Mouse (Mus musculus): ENCODE data around the gene Sh3gl1. TPM values are rescaled to one million over a fixed set of nuclear protein-coding genes. Genes with fewer than 3 reads are reported as not detected.

Gene Sh3gl1
- total and polyA plus RNA-seq, 3 experiments: 41.0 to 78.4 TPM; not detected in 1

DNA sequence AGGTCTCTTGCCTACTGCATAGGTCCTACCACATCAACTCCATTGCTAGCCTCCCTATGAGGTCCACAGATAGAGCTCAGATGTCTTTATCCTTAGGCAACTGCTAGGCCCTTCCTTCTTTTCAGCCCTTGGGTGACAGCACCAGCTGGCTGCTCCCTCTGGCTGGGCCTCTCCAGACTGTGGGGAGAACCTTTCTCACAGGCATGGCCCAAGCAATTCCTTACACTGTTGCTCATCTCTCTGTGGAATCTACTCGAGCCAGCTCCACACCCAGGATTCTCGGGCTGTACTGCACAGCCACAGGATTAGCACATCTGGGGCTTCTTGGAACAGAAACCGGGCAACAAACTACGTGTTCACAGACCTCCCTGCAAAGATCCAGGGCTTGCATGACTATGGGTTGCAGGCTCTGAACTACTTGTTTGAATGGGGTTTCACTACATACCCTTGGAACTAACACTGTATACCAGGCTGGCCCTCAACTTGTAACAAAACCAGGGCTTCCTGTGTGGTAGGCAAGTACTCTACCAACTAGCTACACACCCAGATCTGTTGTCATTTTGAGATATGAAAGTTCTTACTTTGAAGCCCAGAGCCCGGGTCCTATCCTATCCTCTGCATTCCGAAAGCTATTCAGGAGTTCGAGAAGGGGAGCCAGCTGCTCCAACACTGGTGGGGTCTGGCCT, 2.3 kb downstream of the Sh3gl1 start:
- Histone ChIP-seq H3K27me3 (ENCODE audit: control insufficient read depth in 1 of 2, insufficient read depth in 2 of 2, low read length in 2 of 2) (no peaks in the 10 kb centered on the region), H3K9me3 (replicated peaks; ENCODE audit: insufficient read depth, low read length) (no peaks in the 10 kb centered on the region), H3K27ac (ENCODE audit: control insufficient read depth, low read depth, low read length) (no peak overlapping the region), H3K79me2 (ENCODE audit: control insufficient read depth, insufficient read depth, low read length, poor library complexity) (peaks cover 68% of the 10 kb centered on the region), H3K36me3 (ENCODE audit: control insufficient read depth in 1 of 2, insufficient read depth in 2 of 2, low read length in 2 of 2) (peaks cover 5 to 49% of the 10 kb centered on the region in 2 experiments; a peak in 3 of 4 replicates), H3K4me1 (ENCODE audit: control insufficient read depth in 1 of 2, insufficient read depth in 2 of 2, low read length in 2 of 2) (peaks cover 24 to 47% of the 10 kb centered on the region in 2 experiments), H3K4me3 (ENCODE audit: control insufficient read depth in 1 of 2, insufficient read depth in 1 of 2, low read depth in 2 of 2, low read length in 2 of 2) (peak overlapping the region in 1 of 2 experiments; percentile 84; a peak in 2 of 4 replicates), H3K9ac (ENCODE audit: control insufficient read depth, low read depth, low read length, poor library complexity, severe bottlenecking) (no peak overlapping the region)
- TF ChIP-seq MAZ (IDR thresholded peaks at IDR 0.05; ENCODE audit: low read depth, low read length) (no peak), ZC3H11A (IDR thresholded peaks at IDR 0.05; ENCODE audit: low read depth, low read length) (no peak), ELF1 (IDR thresholded peaks at IDR 0.05; ENCODE audit: low read depth, low read length) (no peak), RCOR1 (IDR thresholded peaks at IDR 0.05; ENCODE audit: low read depth, low read length) (no peak), CHD1 (IDR thresholded peaks at IDR 0.05; ENCODE audit: low read depth, low read length) (no peak), CHD2 (IDR thresholded peaks at IDR 0.05; ENCODE audit: low read length) (no peak), TCF12 (IDR thresholded peaks at IDR 0.05; ENCODE audit: low read depth, low read length) (no peak), MYC (IDR thresholded peaks at IDR 0.05; ENCODE audit: low read depth, low read length) (no peak), NELFE (IDR thresholded peaks at IDR 0.05; ENCODE audit: low read depth, low read length) (no peak), TAL1 (IDR thresholded peaks at IDR 0.05; ENCODE audit: low read length) (no peak), KAT2A (conservative IDR thresholded peaks at IDR 0.05; ENCODE audit: low read depth, low read length) (no peak), ETS1 (IDR thresholded peaks at IDR 0.05; ENCODE audit: low read depth, low read length) (no peak), MAX (IDR thresholded peaks at IDR 0.05; ENCODE audit: low read length) (no peak), JUND (IDR thresholded peaks at IDR 0.05; ENCODE audit: low read depth, low read length) (no peak), UBTF (IDR thresholded peaks at IDR 0.05; ENCODE audit: borderline replicate concordance, insufficient read depth, low read depth, low read length) (no peak), SIN3A (IDR thresholded peaks at IDR 0.05; ENCODE audit: low read length) (no peak), EP300 (IDR thresholded peaks at IDR 0.05; ENCODE audit: low read depth in 1 of 2, low read length in 2 of 2) (no peak), HCFC1 (IDR thresholded peaks at IDR 0.05; ENCODE audit: low read depth, low read length) (no peak), GATA1 (IDR thresholded peaks at IDR 0.05; ENCODE audit: low read depth, low read length) (no peak)
- DNase-seq (ENCODE audit: low read depth, low spot score): no peak

DNA sequence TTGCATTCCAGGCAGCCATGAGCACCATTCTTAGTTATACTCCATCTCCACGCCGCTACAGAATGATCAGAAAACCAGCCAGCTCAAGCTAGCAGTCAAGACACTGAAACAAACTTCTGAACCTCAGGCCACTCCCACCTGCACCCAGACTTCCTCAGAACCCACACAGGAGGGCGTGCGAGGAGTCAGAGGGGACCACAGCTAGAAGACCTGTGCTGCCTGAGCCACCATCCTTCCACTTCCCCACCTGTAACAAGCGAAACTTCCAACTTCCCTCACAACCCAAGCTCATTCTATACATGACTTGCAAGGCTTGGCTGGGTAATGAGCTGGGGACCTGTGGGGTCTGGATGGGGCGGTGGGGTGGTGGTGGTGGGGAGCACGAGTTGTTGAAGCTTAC, 3.6 kb downstream of the Sh3gl1 start:
- Histone ChIP-seq H3K36me3 (ENCODE audit: control insufficient read depth in 1 of 2, insufficient read depth in 2 of 2, low read length in 2 of 2) (peaks cover 14 to 39% of the 10 kb centered on the region in 2 experiments), H3K4me3 (ENCODE audit: control insufficient read depth in 1 of 2, insufficient read depth in 1 of 2, low read depth in 2 of 2, low read length in 2 of 2) (no peak overlapping the region), H3K27me3 (ENCODE audit: control insufficient read depth in 1 of 2, insufficient read depth in 2 of 2, low read length in 2 of 2) (no peaks in the 10 kb centered on the region), H3K9me3 (replicated peaks; ENCODE audit: insufficient read depth, low read length) (no peaks in the 10 kb centered on the region), H3K79me2 (ENCODE audit: control insufficient read depth, insufficient read depth, low read length, poor library complexity) (peaks cover 77% of the 10 kb centered on the region), H3K4me1 (ENCODE audit: control insufficient read depth in 1 of 2, insufficient read depth in 2 of 2, low read length in 2 of 2) (peaks cover 18 to 41% of the 10 kb centered on the region in 2 experiments), H3K9ac (ENCODE audit: control insufficient read depth, low read depth, low read length, poor library complexity, severe bottlenecking) (no peak overlapping the region), H3K27ac (ENCODE audit: control insufficient read depth, low read depth, low read length) (no peak overlapping the region)
- peak; percentile 42 for DNase-seq (ENCODE audit: low read depth, low spot score)
- TF ChIP-seq TAL1 (IDR thresholded peaks at IDR 0.05; ENCODE audit: low read length) (no peak), E2F4 (IDR thresholded peaks at IDR 0.05; ENCODE audit: borderline replicate concordance, low read depth, low read length) (no peak), TBP (IDR thresholded peaks at IDR 0.05; ENCODE audit: low read depth, low read length) (no peak), USF2 (IDR thresholded peaks at IDR 0.05; ENCODE audit: borderline replicate concordance in 1 of 2, insufficient read depth in 1 of 2, low read depth in 1 of 2, low read length in 2 of 2) (no peak), MAX (IDR thresholded peaks at IDR 0.05; ENCODE audit: low read length) (no peak), POLR2A (IDR thresholded peaks at IDR 0.05; ENCODE audit: control insufficient read depth in 1 of 2, insufficient read depth in 1 of 2, low read depth in 1 of 2, low read length in 2 of 2, poor library complexity in 1 of 2) (no peak), ZMIZ1 (IDR thresholded peaks at IDR 0.05; ENCODE audit: low read depth, low read length) (no peak), RCOR1 (IDR thresholded peaks at IDR 0.05; ENCODE audit: low read depth, low read length) (no peak), ETS1 (IDR thresholded peaks at IDR 0.05; ENCODE audit: low read depth, low read length) (no peak), POLR2AphosphoS2 (IDR thresholded peaks at IDR 0.05; ENCODE audit: low read length) (no peak), MXI1 (IDR thresholded peaks at IDR 0.05; ENCODE audit: low read depth, low read length) (no peak), MAFK (IDR thresholded peaks at IDR 0.05; ENCODE audit: borderline replicate concordance, low read depth, low read length) (no peak), CHD2 (IDR thresholded peaks at IDR 0.05; ENCODE audit: low read length) (no peak), MAZ (IDR thresholded peaks at IDR 0.05; ENCODE audit: low read depth, low read length) (no peak), CHD1 (IDR thresholded peaks at IDR 0.05; ENCODE audit: low read depth, low read length) (no peak), CTCF (IDR thresholded peaks at IDR 0.05 in 2 of 3, conservative IDR thresholded peaks at IDR 0.05 in 1 of 3; ENCODE audit: control insufficient read depth in 1 of 3, insufficient read depth in 1 of 3, low read depth in 2 of 3, low read length in 3 of 3, poor library complexity in 1 of 3, severe bottlenecking in 1 of 3) (no peak), SMC3 (IDR thresholded peaks at IDR 0.05; ENCODE audit: low read depth, low read length) (no peak), EP300 (IDR thresholded peaks at IDR 0.05; ENCODE audit: low read depth in 1 of 2, low read length in 2 of 2) (no peak)
